Mouse (Mus musculus): ENCODE measurements around the gene Ywhaq. TPM values are rescaled to one million over a fixed set of nuclear protein-coding genes. Genes with fewer than 3 reads are reported as not detected.

The Ywhaq gene
- total and polyA plus RNA-seq, 3 experiments: 217 to 392 (median 234) TPM

DNA sequence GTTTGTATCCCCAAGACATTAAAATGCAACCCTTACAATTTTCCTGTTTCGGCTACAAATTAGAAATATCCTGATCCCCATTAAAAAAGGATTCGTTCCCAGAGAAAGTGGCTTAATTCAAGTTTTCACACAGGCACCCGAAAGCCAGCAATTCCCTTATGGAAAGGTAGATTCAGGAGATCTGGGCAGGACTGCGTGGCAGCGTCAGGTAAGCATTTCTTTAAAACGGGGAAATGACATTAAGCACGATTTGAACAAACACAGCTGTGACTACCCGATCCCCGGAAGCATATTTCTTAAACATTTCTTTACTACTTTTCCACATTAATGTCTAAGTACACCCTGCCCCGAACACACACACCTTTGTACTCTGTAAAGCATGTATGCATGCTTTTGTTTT, 646 bp upstream of the Ywhaq start:
- in situ Hi-C loops (cut with MboI; ENCODE audit: low pct_ligation_motif_present, low pct_unique_long_range_greater_than_20kb, low sequenced_read_pairs) (loop anchor here (5.0 kb wide), 2 partner anchors 41 to 44 kb away; no protein-coding TSS in a partner anchor), dilution Hi-C loops (cut with MboI; ENCODE audit: extremely low pct_ligation_motif_present, extremely low pct_unique_long_range_greater_than_20kb, low sequenced_read_pairs) (no loop called here)
- Histone ChIP-seq H3K36me3 (replicated peaks in 1 of 2; ENCODE audit: control insufficient read depth in 1 of 2, insufficient read depth in 1 of 2, low read length in 1 of 2) (peaks cover 3 to 20% of the 10 kb centered on the region in 2 experiments), H3K4me3 (replicated peaks in 1 of 3; ENCODE audit: low read depth in 2 of 3, low read length in 2 of 3, poor library complexity in 1 of 3) (peak overlapping the region; percentile 44 to 92 (median 83)), H3K27me3 (replicated peaks) (no peaks in the 10 kb centered on the region), H3K79me2 (replicated peaks; ENCODE audit: control insufficient read depth, extremely low read depth, insufficient read depth, poor library complexity, severe bottlenecking) (peaks cover 35% of the 10 kb centered on the region), H3K4me1 (ENCODE audit: control insufficient read depth in 1 of 2, insufficient read depth in 2 of 2) (peaks cover 2 to 20% of the 10 kb centered on the region in 2 experiments; a peak in 3 of 4 replicates), H3K9me3 (replicated peaks; ENCODE audit: low read length) (peaks cover 4% of the 10 kb centered on the region), H3K4me2 (ENCODE audit: insufficient read depth, low read depth, poor library complexity, severe bottlenecking) (peak overlapping the region; percentile 97), H3K27ac (ENCODE audit: insufficient read depth, low read depth) (peak overlapping the region; percentile 44; the same call in 1 of the 2 replicates), H3K9ac (ENCODE audit: insufficient read depth, low read depth) (peak overlapping the region; percentile 81)
- no peak for DNase-seq (ENCODE audit: extremely low read depth)
- TF ChIP-seq USF2 (conservative IDR thresholded peaks at IDR 0.05; ENCODE audit: low read depth, low read length): no peak
- TF ChIP-seq SMC3 (IDR thresholded peaks at IDR 0.05; ENCODE audit: low read depth, low read length): no peak
- TF ChIP-seq MEF2A (IDR thresholded peaks at IDR 0.05; ENCODE audit: borderline replicate concordance, low read depth, low read length): no peak
- TF ChIP-seq ETS1 (conservative IDR thresholded peaks at IDR 0.05; ENCODE audit: low read depth, low read length): no peak
- TF ChIP-seq JUND (conservative IDR thresholded peaks at IDR 0.05; ENCODE audit: low read depth, low read length): no peak
- TF ChIP-seq MAFK (IDR thresholded peaks at IDR 0.05; ENCODE audit: insufficient replicate concordance, low read length): no peak
- no peak for TF ChIP-seq POLR2A (IDR thresholded peaks at IDR 0.05; ENCODE audit: low read depth, low read length)
- no peak for TF ChIP-seq CTCF (conservative IDR thresholded peaks at IDR 0.05 in 1 of 2, IDR thresholded peaks at IDR 0.05 in 1 of 2; ENCODE audit: low read depth in 2 of 2, low read length in 2 of 2)
- no peak for TF ChIP-seq TCF12 (IDR thresholded peaks at IDR 0.05; ENCODE audit: low read depth, low read length)

GRCm38 (mm10) chr12:21416506-21416905, 931 bp downstream of the Ywhaq start:
- H3K9me3 ChIP-seq (replicated peaks; ENCODE audit: low read length): peaks cover 4% of the 10 kb centered on the region
- H3K4me1 ChIP-seq (ENCODE audit: control insufficient read depth in 1 of 2, insufficient read depth in 2 of 2): peaks cover 2 to 25% of the 10 kb centered on the region in 2 experiments; a peak in 3 of 4 replicates
- no peaks in the 10 kb centered on the region for H3K27me3 ChIP-seq (replicated peaks)
- dilution Hi-C loops (cut with MboI; ENCODE audit: extremely low pct_ligation_motif_present, extremely low pct_unique_long_range_greater_than_20kb, low sequenced_read_pairs) (no loop called here), in situ Hi-C loops (cut with MboI; ENCODE audit: low pct_ligation_motif_present, low pct_unique_long_range_greater_than_20kb, low sequenced_read_pairs) (loop anchor here (5.0 kb wide), 2 partner anchors 39 to 46 kb away; no protein-coding TSS in a partner anchor)
- TF ChIP-seq ELF1 (IDR thresholded peaks at IDR 0.05; ENCODE audit: low read depth, low read length) (no peak), NRF1 (IDR thresholded peaks at IDR 0.05; ENCODE audit: low read depth, low read length) (no peak), SIN3A (IDR thresholded peaks at IDR 0.05; ENCODE audit: low read length) (0 out of 2 replicates have a peak, but pooled peaks have one; percentile 18), SMC3 (IDR thresholded peaks at IDR 0.05; ENCODE audit: low read depth, low read length) (no peak), IRF4 (IDR thresholded peaks at IDR 0.05; ENCODE audit: low read depth, low read length) (no peak), BHLHE40 (IDR thresholded peaks at IDR 0.05; ENCODE audit: low read depth, low read length) (no peak)
- H3K36me3 ChIP-seq (replicated peaks in 1 of 2; ENCODE audit: control insufficient read depth in 1 of 2, insufficient read depth in 1 of 2, low read length in 1 of 2): peaks cover 14 to 34% of the 10 kb centered on the region in 2 experiments
- DNase-seq (ENCODE audit: extremely low read depth): no peak
- peak overlapping the region; percentile 91 for H3K9ac ChIP-seq (ENCODE audit: insufficient read depth, low read depth)
- no peak overlapping the region for H3K27ac ChIP-seq (ENCODE audit: insufficient read depth, low read depth)
- peaks cover 51% of the 10 kb centered on the region for H3K79me2 ChIP-seq (replicated peaks; ENCODE audit: control insufficient read depth, extremely low read depth, insufficient read depth, poor library complexity, severe bottlenecking)
- H3K4me3 ChIP-seq (replicated peaks in 1 of 3; ENCODE audit: low read depth in 2 of 3, low read length in 2 of 3, poor library complexity in 1 of 3): peak overlapping the region; percentile 54 to 74 (median 70)
- peak overlapping the region; percentile 92; the same call in 1 of the 2 replicates for H3K4me2 ChIP-seq (ENCODE audit: insufficient read depth, low read depth, poor library complexity, severe bottlenecking)
